Mouse (Mus musculus) embryonic facial prominence, embryonic 14.5 days (tissue): ENCODE results near the gene Manea. TPM values are rescaled to one million over a fixed set of nuclear protein-coding genes. Genes with fewer than 3 reads are reported as not detected.
"Not testable (repeated sequence)": the region's sequence is repeated elsewhere in the genome, so short reads cannot be mapped to it uniquely, and the experiment has no call there.

Experiments used
- ATAC-seq: fragments of 200-750 bp; cut with Nextera tagmentation; 2 replicates; pipeline ENCODE4 v1.8.0; 2017; ENCODE audit warnings: low read depth, moderate number of reproducible peaks, moderate TSS enrichment
- DNase-seq: peaks from one replicate; pipeline ENCODE4 v3.0.0-alpha.2; 2015; ENCODE audit warnings: low spot score
- H3K27ac ChIP-seq: fragments of 300-500 bp; sonication (generic); replicated peaks from 2 replicates; pipeline ENCODE4 v1.5.1; 2014; ENCODE audit warnings: low read depth, mild to moderate bottlenecking, low read length, moderate library complexity
- H3K27me3 ChIP-seq: fragments of 300-500 bp; sonication (generic); replicated peaks from 2 replicates; pipeline ENCODE4 v1.6.1; 2014; ENCODE audit warnings: low read length; ENCODE audit not compliant: control insufficient read depth, insufficient read depth
- H3K36me3 ChIP-seq: fragments of 300-500 bp; sonication (generic); 2 replicates; pipeline ENCODE4 v1.6.1; 2014; ENCODE audit warnings: low read length, mixed read lengths; ENCODE audit not compliant: control insufficient read depth, insufficient read depth
- H3K4me1 ChIP-seq: fragments of 300-500 bp; sonication (generic); 2 replicates; pipeline ENCODE4 v1.6.1; 2014; ENCODE audit warnings: antibody characterized with exemption, low read length; ENCODE audit not compliant: control insufficient read depth, insufficient read depth
- H3K4me2 ChIP-seq: fragments of 300-500 bp; sonication (generic); 2 replicates; pipeline ENCODE4 v1.6.1; 2014; ENCODE audit warnings: low read depth, mild to moderate bottlenecking, low read length, moderate library complexity, mixed read lengths
- H3K4me3 ChIP-seq: fragments of 300-500 bp; sonication (generic); 2 replicates; pipeline ENCODE4 v1.5.1; 2014; ENCODE audit warnings: low read depth, mild to moderate bottlenecking, low read length
- H3K9ac ChIP-seq: fragments of 300-500 bp; sonication (generic); 2 replicates; pipeline ENCODE4 v1.6.1; 2014; ENCODE audit warnings: low read depth, mild to moderate bottlenecking, low read length, moderate library complexity, mixed read lengths
- H3K9me3 ChIP-seq: fragments of 300-500 bp; sonication (generic); 2 replicates; pipeline ENCODE4 v1.6.1; 2016; ENCODE audit warnings: low read length; ENCODE audit not compliant: control insufficient read depth
- WGBS: fragments of 180-500 bp; shearing (Covaris S2); extraction: QIAGEN DNeasy Blood & Tissue Kit; methylation state at CpG from one replicate; pipeline ENCODE4 v1.1.7; 2014; 5-methylcytosine and 5-hydroxymethylcytosine counted together
- polyA plus RNA-seq: library from polyadenylated mRNA; unstranded; fragments of >200 nt; fragmentation: Nextera tagmentation; extraction: Ambion mirVana; gene quantifications from 2 replicates; pipeline ENCODE4 v1.2.1, GENCODE M21; 2014

Manea gene
- polyA plus RNA-seq, 1 experiment from 2014 or later = 14.4 TPM

DNA sequence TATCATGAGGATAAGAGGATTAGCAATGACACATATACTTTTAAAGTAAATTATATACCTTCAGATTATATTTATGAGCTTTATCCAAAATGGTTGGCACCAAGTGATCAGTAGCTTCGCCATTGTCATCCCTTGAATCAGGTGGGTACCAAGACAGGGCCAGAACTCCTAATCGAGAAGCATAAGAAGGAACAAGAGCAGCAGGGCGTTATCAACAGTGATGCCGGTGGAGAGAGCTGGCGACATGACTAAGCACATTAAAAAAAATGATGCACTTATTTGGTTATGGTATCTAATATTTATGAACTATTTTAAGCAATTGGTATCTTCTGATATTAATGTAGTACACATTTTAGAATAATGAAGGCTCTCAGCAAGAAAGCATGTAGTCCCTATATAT, 10.1 kb downstream of the Manea start:
- WGBS = over 99% methylated on average over 5 of the region's 5 CpGs
- Histone ChIP-seq H3K4me2 (no peak overlapping the region), H3K4me3 (no peak overlapping the region), H3K36me3 (0 out of 2 replicates have a peak, but pooled peaks cover 3% of the 10 kb centered on the region), H3K9ac (no peak overlapping the region), H3K9me3 (no peaks in the 10 kb centered on the region), H3K27ac (no peak overlapping the region), H3K27me3 (no peaks in the 10 kb centered on the region), H3K4me1 (no peaks in the 10 kb centered on the region)
- DNase-seq = no peak
- no peak for ATAC-seq

DNA sequence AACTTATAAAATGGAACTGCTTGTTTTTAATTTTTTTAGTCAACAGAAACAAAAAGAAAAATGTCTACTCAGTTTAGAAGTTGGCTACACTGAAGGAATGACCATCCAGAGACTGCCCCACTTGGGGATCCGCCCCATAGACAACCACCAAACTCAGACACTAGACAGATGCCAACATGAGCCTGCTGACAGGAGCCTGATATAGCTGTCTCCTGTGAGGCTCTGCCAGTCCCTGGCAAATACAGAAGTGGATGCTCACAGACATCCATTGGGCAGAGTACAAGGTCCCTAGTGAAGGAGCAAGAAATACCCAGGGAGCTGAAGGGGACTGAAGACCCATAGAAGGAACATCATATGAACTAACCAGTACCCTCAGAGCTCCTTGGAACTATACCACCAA, 42.0 kb downstream of the Manea start:
- not testable (repeated sequence) for H3K36me3 ChIP-seq, H3K4me2 ChIP-seq, ATAC-seq, H3K4me1 ChIP-seq, H3K9ac ChIP-seq, DNase-seq, H3K27ac ChIP-seq, H3K4me3 ChIP-seq, H3K27me3 ChIP-seq, H3K9me3 ChIP-seq
- WGBS = 78% methylated on average over 1 of the region's 1 CpGs

DNA sequence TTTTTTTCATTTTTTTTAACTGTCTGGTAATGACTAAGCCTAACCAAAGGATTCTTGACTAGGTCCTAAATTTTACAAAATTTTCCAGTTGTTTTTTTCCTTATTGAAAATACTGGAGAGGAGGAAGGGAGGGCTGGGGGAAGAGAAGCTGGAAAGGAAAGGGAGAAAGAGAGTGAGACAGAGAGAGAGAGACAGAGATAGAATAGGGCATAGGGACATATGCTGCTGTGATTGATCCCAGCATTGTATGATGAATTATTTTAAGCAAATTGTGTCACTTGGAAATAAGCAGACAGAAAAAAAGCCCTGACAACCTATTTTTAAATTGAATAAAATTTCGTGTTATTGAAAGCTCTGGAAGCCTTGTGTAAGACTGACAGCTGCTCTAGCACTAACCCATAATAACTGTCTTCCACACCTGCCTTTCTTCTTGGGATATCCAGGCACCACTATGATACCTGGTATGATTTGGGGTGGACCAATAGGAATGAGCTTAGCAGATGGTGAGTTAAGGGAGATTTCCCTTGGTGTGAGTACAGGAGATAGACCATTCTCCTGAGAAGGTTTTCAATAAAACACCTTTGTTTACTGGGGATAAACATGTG, 69.5 kb downstream of the Manea start:
- H3K9ac ChIP-seq = no peak overlapping the region
- no peaks in the 10 kb centered on the region for H3K27me3 ChIP-seq
- H3K4me3 ChIP-seq = no peak overlapping the region
- WGBS = 48% methylated on average over 1 of the region's 1 CpGs
- no peak overlapping the region for H3K27ac ChIP-seq
- no peaks in the 10 kb centered on the region for H3K4me1 ChIP-seq
- H3K9me3 ChIP-seq = no peaks in the 10 kb centered on the region
- H3K36me3 ChIP-seq = no peaks in the 10 kb centered on the region
- no peak for ATAC-seq
- no peak overlapping the region for H3K4me2 ChIP-seq
- no peak for DNase-seq

DNA sequence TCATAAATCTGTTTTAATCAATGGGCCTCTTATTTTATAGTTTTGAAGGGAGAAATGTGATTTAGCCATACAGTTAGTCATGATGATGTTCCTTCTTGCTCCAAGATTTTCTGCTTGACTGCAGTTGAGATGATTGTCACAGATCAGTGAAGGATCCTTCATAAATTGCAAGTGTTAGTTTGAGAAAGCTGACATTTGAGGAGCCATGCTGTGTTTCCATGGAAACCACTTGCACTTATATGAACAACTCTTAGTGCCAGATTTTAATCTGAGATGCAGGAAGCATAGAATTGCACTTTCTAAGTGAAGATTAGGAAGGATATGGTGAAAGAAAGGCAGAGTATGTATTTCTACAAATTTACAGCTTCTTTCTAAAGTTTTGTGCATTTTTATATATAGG, 70.4 kb downstream of the Manea start:
- no peaks in the 10 kb centered on the region for H3K9me3 ChIP-seq
- no peaks in the 10 kb centered on the region for H3K4me1 ChIP-seq
- DNase-seq (peak; percentile 11), ATAC-seq (no peak)
- no peak overlapping the region for H3K4me3 ChIP-seq
- no peak overlapping the region for H3K9ac ChIP-seq
- H3K27me3 ChIP-seq = no peaks in the 10 kb centered on the region
- H3K4me2 ChIP-seq = no peak overlapping the region
- no peaks in the 10 kb centered on the region for H3K36me3 ChIP-seq
- no peak overlapping the region for H3K27ac ChIP-seq

DNA sequence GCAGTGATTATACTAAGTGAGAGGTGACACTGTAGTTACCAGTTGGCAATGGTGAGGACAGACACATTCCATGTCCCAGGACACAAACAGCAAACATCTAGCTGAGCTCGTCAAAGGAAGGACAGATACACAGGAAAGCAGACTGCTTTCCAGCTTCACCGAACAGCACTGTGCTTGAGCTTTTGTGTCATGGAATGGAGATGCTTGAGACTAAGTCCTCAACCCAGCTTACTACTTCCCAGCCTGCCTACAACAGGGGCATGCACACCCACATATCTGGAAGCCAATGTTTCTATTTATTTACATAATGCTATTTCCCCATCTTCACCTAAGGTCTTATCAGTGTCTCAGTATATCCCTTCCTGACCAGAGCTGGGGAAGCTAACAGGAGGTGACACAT, 70.9 kb downstream of the Manea start:
- H3K4me3 ChIP-seq = no peak overlapping the region
- H3K27me3 ChIP-seq = no peaks in the 10 kb centered on the region
- no peak overlapping the region for H3K9ac ChIP-seq
- DNase-seq (no peak), ATAC-seq (no peak)
- H3K36me3 ChIP-seq = no peaks in the 10 kb centered on the region
- no peaks in the 10 kb centered on the region for H3K4me1 ChIP-seq
- H3K4me2 ChIP-seq = no peak overlapping the region
- H3K27ac ChIP-seq = no peak overlapping the region
- no peaks in the 10 kb centered on the region for H3K9me3 ChIP-seq
- 80% methylated on average over 2 of the region's 2 CpGs for WGBS
